Mouse (Mus musculus) kidney, postnatal 0 days (tissue): ENCODE measurements around the gene Btaf1. TPM values are rescaled to one million over a fixed set of nuclear protein-coding genes. Genes with fewer than 3 reads are reported as not detected.

ENCODE experiments used
- ATAC-seq: fragments of 200-750 bp; cut with Nextera tagmentation; replicated peaks from 2 replicates; pipeline ENCODE4 v1.8.0; 2017; ENCODE audit warnings: low read depth, moderate number of reproducible peaks, moderate TSS enrichment, moderate library complexity; ENCODE audit not compliant: low FRiP score
- DNase-seq: peaks from one replicate; pipeline ENCODE4 v3.0.0-alpha.2; 2016; ENCODE audit warnings: low spot score
- H3K27ac ChIP-seq: fragments of 300-500 bp; sonication (generic); 2 replicates; pipeline ENCODE4 v1.5.1; 2014; ENCODE audit warnings: mild to moderate bottlenecking
- H3K27me3 ChIP-seq: fragments of 300-500 bp; sonication (generic); 2 replicates; pipeline ENCODE4 v1.6.1; 2014; ENCODE audit warnings: low read length, mixed read lengths; ENCODE audit not compliant: insufficient read depth
- H3K36me3 ChIP-seq: fragments of 300-500 bp; sonication (generic); 2 replicates; pipeline ENCODE4 v1.6.1; 2014; ENCODE audit warnings: low read length, mixed read lengths; ENCODE audit not compliant: insufficient read depth
- H3K4me1 ChIP-seq: fragments of 300-500 bp; sonication (generic); replicated peaks from 2 replicates; pipeline ENCODE4 v1.6.1; 2014; ENCODE audit warnings: antibody characterized with exemption, low read length, mixed read lengths; ENCODE audit not compliant: insufficient read depth
- H3K4me2 ChIP-seq: fragments of 300-500 bp; sonication (generic); 2 replicates; pipeline ENCODE4 v1.6.1; 2014; ENCODE audit warnings: mild to moderate bottlenecking, low read length, moderate library complexity, mixed read lengths
- H3K4me3 ChIP-seq: fragments of 300-500 bp; sonication (generic); replicated peaks from 2 replicates; pipeline ENCODE4 v1.5.1; 2014; ENCODE audit warnings: low read depth, low read length
- H3K9ac ChIP-seq: fragments of 300-500 bp; sonication (generic); 2 replicates; pipeline ENCODE4 v1.6.1; 2014; ENCODE audit warnings: low read depth, low read length
- H3K9me3 ChIP-seq: fragments of 300-500 bp; sonication (generic); replicated peaks from 2 replicates; pipeline ENCODE4 v1.6.1; 2016; ENCODE audit warnings: low read length, inconsistent platforms, mixed read lengths
- CTCF ChIP-seq: IDR thresholded peaks from 2 replicates; pipeline ENCODE4 v1.5.1; 2016; ENCODE audit warnings: antibody characterized with exemption, low read depth, mild to moderate bottlenecking, moderate library complexity
- WGBS: fragments of 180-500 bp; shearing (Covaris S2); extraction: QIAGEN DNeasy Blood & Tissue Kit; methylation state at CpG from one replicate; pipeline ENCODE4 v1.1.7; 2014; 5-methylcytosine and 5-hydroxymethylcytosine counted together
- polyA plus RNA-seq: library from polyadenylated mRNA; unstranded; fragments of >200 nt; fragmentation: Nextera tagmentation; extraction: Ambion mirVana; gene quantifications from 2 replicates; pipeline ENCODE4 v1.2.1, GENCODE M21; 2015

Gene Btaf1
- polyA plus RNA-seq, 1 experiment from 2014 or later: 5.4 TPM

- Histone ChIP-seq H3K27me3 (no peaks in the 10 kb centered on the region), H3K4me2 (no peak overlapping the region)
- no peak for ATAC-seq
Observed at GRCm38 (mm10) chr19:36932097-36932496, 6.2 kb downstream of the Btaf1 start.

GRCm38 (mm10) chr19:36932613-36933012, 6.7 kb downstream of the Btaf1 start:
- no peak overlapping the region for H3K9ac ChIP-seq
- H3K4me2 ChIP-seq: no peak overlapping the region
- H3K27me3 ChIP-seq: no peaks in the 10 kb centered on the region
- ATAC-seq (no peak), DNase-seq (no peak)
- no peaks in the 10 kb centered on the region for H3K36me3 ChIP-seq
- H3K27ac ChIP-seq: no peak overlapping the region
- no peak for TF ChIP-seq CTCF
- no peaks in the 10 kb centered on the region for H3K9me3 ChIP-seq
- H3K4me3 ChIP-seq: no peak overlapping the region
- H3K4me1 ChIP-seq: no peaks in the 10 kb centered on the region
- 88% methylated on average over 2 of the region's 2 CpGs for WGBS

More at GRCm38 (mm10) chr19:36932097-36932496, 6.2 kb downstream of the Btaf1 start:
- no peaks in the 10 kb centered on the region for H3K36me3 ChIP-seq
- no peak for DNase-seq
- no peak overlapping the region for H3K27ac ChIP-seq
- H3K4me3 ChIP-seq: no peak overlapping the region
- TF ChIP-seq CTCF: no peak
- no peak overlapping the region for H3K9ac ChIP-seq
- H3K4me1 ChIP-seq: 0 out of 2 replicates have a peak, but pooled peaks cover 2% of the 10 kb centered on the region
- no peaks in the 10 kb centered on the region for H3K9me3 ChIP-seq

- 89% methylated on average over 4 of the region's 4 CpGs for WGBS
- Histone ChIP-seq H3K4me2 (no peak overlapping the region), H3K9ac (no peak overlapping the region), H3K9me3 (no peaks in the 10 kb centered on the region), H3K27me3 (no peaks in the 10 kb centered on the region), H3K4me3 (no peak overlapping the region), H3K36me3 (no peaks in the 10 kb centered on the region), H3K27ac (no peak overlapping the region), H3K4me1 (no peaks in the 10 kb centered on the region)
- TF ChIP-seq CTCF: no peak
- ATAC-seq (no peak), DNase-seq (no peak)
Observed at GRCm38 (mm10) chr19:36936285-36936684, 10.4 kb downstream of the Btaf1 start.

- H3K27ac ChIP-seq: no peak overlapping the region
- H3K4me3 ChIP-seq: no peak overlapping the region
- H3K4me1 ChIP-seq: no peaks in the 10 kb centered on the region
- DNase-seq (no peak), ATAC-seq (no peak)
- no peak overlapping the region for H3K4me2 ChIP-seq
- H3K9ac ChIP-seq: no peak overlapping the region
- no peaks in the 10 kb centered on the region for H3K36me3 ChIP-seq
- H3K9me3 ChIP-seq: no peaks in the 10 kb centered on the region
- no peaks in the 10 kb centered on the region for H3K27me3 ChIP-seq
- no peak for TF ChIP-seq CTCF
Observed at GRCm38 (mm10) chr19:36938008-36938407, 12.1 kb downstream of the Btaf1 start.

GRCm38 (mm10) chr19:36940064-36940463, 14.2 kb downstream of the Btaf1 start:
- DNase-seq (no peak), ATAC-seq (no peak)
- TF ChIP-seq CTCF: no peak
- no peaks in the 10 kb centered on the region for H3K4me1 ChIP-seq
- 93% methylated on average over 1 of the region's 1 CpGs for WGBS
- H3K27me3 ChIP-seq: no peaks in the 10 kb centered on the region
- H3K9ac ChIP-seq: no peak overlapping the region
- H3K27ac ChIP-seq: no peak overlapping the region
- H3K4me2 ChIP-seq: no peak overlapping the region
- H3K36me3 ChIP-seq: no peaks in the 10 kb centered on the region
- no peaks in the 10 kb centered on the region for H3K9me3 ChIP-seq
- no peak overlapping the region for H3K4me3 ChIP-seq

- WGBS: 87% methylated on average over 4 of the region's 4 CpGs
Observed at GRCm38 (mm10) chr19:36953637-36954206, 27.8 kb downstream of the Btaf1 start.

GRCm38 (mm10) chr19:36958331-36958730, 32.5 kb downstream of the Btaf1 start:
- Histone ChIP-seq H3K36me3 (peaks cover 15% of the 10 kb centered on the region; the same call in 1 of the 2 replicates), H3K4me2 (no peak overlapping the region), H3K27ac (no peak overlapping the region), H3K9ac (no peak overlapping the region), H3K4me3 (no peak overlapping the region), H3K4me1 (no peaks in the 10 kb centered on the region), H3K9me3 (no peaks in the 10 kb centered on the region), H3K27me3 (no peaks in the 10 kb centered on the region)
- no peak for TF ChIP-seq CTCF
- no peak for ATAC-seq
- DNase-seq: no peak
- 68% methylated on average over 4 of the region's 4 CpGs for WGBS

More at GRCm38 (mm10) chr19:36953637-36954206, 27.8 kb downstream of the Btaf1 start:
- no peak for TF ChIP-seq CTCF
- ATAC-seq: no peak
- Histone ChIP-seq H3K4me1 (no peaks in the 10 kb centered on the region), H3K4me2 (no peak overlapping the region), H3K27ac (no peak overlapping the region), H3K9me3 (no peaks in the 10 kb centered on the region), H3K27me3 (no peaks in the 10 kb centered on the region), H3K36me3 (0 out of 2 replicates have a peak, but pooled peaks cover 6% of the 10 kb centered on the region), H3K4me3 (no peak overlapping the region), H3K9ac (no peak overlapping the region)
- DNase-seq: no peak
